In genomic region chr17:88550981-88551940, GRCm38 (mm10) we compare ENCODE assay signal across 11 mouse cellular contexts. TPM values are rescaled to one million over a fixed set of nuclear protein-coding genes. Genes with fewer than 3 reads are reported as not detected.
DNase-seq lines count a peak whose midpoint lies in the region; ATAC-seq and TF ChIP-seq lines count a peak whose summit lies in the region.
"Had no signal": no experiment of that assay in that cellular context is flagged by ENCODE, and none has a peak within 500 bp of the region (broad histone marks: within the 10 kb centered on the region; RNA-seq: fewer than 3 reads in every experiment).

No protein-coding gene starts in this region.

- H3K36me3 ChIP-seq in heart, embryonic 11.5 days (ENCODE audit: control insufficient read depth, insufficient read depth, low read length) = 0 out of 2 replicates have a peak, but pooled peaks cover 6% of the 10 kb centered on the region
- peaks cover 35% of the 10 kb centered on the region for H3K36me3 ChIP-seq in heart, postnatal 0 days (replicated peaks; ENCODE audit: control insufficient read depth, insufficient read depth, low read length)
- peaks cover 48% of the 10 kb centered on the region for H3K36me3 ChIP-seq in midbrain, embryonic 10.5 days

- no peak for ATAC-seq in heart, embryonic 11.5 days (replicated peaks; ENCODE audit: insufficient number of reproducible peaks, low FRiP score, low TSS enrichment)
- no peak for ATAC-seq in heart, postnatal 0 days (ENCODE audit: insufficient read depth, low read depth)
- peak; percentile 58 for ATAC-seq in monocyte, adult 5-6 weeks (replicated peaks; ENCODE audit: insufficient number of reproducible peaks, low FRiP score, low TSS enrichment, poor library complexity, severe bottlenecking)
- ATAC-seq: midbrain, embryonic 16.5 days had no signal

- TF ChIP-seq EP300 in heart, postnatal 0 days (IDR thresholded peaks at IDR 0.05; ENCODE audit: low read depth) = no peak

- H3K4me3 ChIP-seq in heart, embryonic 11.5 days (ENCODE audit: low read depth, low read length) = no peak overlapping the region
- no peak overlapping the region for H3K4me3 ChIP-seq in heart, postnatal 0 days (ENCODE audit: low read depth, low read length)
- H3K4me3 ChIP-seq in midbrain, embryonic 10.5 days = no peak overlapping the region

- TF ChIP-seq CTCF in heart, postnatal 0 days (IDR thresholded peaks at IDR 0.05; ENCODE audit: low read depth) = no peak

- no peaks in the 10 kb centered on the region for H3K9me3 ChIP-seq in heart, embryonic 11.5 days (replicated peaks; ENCODE audit: control insufficient read depth, low read length)
- H3K9me3 ChIP-seq in heart, postnatal 0 days (replicated peaks; ENCODE audit: control insufficient read depth, low read length) = no peaks in the 10 kb centered on the region
- no peaks in the 10 kb centered on the region for H3K9me3 ChIP-seq in midbrain, embryonic 10.5 days (replicated peaks)

- H3K27me3 ChIP-seq in heart, embryonic 11.5 days (ENCODE audit: control insufficient read depth, insufficient read depth, low read length) = no peaks in the 10 kb centered on the region
- no peaks in the 10 kb centered on the region for H3K27me3 ChIP-seq in heart, postnatal 0 days (ENCODE audit: control insufficient read depth, insufficient read depth, low read length)
- H3K27me3 ChIP-seq in midbrain, embryonic 10.5 days (ENCODE audit: low read depth, poor library complexity, severe bottlenecking) = no peaks in the 10 kb centered on the region

- no peak overlapping the region for H3K9ac ChIP-seq in heart, embryonic 11.5 days (ENCODE audit: low read depth, low read length)
- H3K9ac ChIP-seq in heart, postnatal 0 days (replicated peaks; ENCODE audit: low read depth, low read length) = no peak overlapping the region

- H3K27ac ChIP-seq in heart, embryonic 11.5 days (ENCODE audit: low read depth, low read length) = no peak overlapping the region
- peak overlapping the region; percentile 30; the same call in 1 of the 2 replicates for H3K27ac ChIP-seq in heart, postnatal 0 days (ENCODE audit: low read depth)
- H3K27ac ChIP-seq in midbrain, embryonic 10.5 days (replicated peaks) = no peak overlapping the region

- DNase-seq in heart, adult 9 months (ENCODE audit: low spot score in 2 of 2) = peak; percentile 25 to 51
- DNase-seq in spleen, postnatal 36 days (ENCODE audit: low spot score in 2 of 2) = peak; percentile 43 to 47
- no peak for DNase-seq in spleen, postnatal 10 days (ENCODE audit: low spot score in 2 of 2)
- peak; percentile 32 for DNase-seq in heart, postnatal 0 days (ENCODE audit: low spot score)
- DNase-seq in frontal cortex, adult 2 months (ENCODE audit: extremely low spot score in 1 of 2, low spot score in 1 of 2) = no peak
- DNase-seq in midbrain, embryonic 10.5 days (ENCODE audit: low spot score) = no peak
- DNase-seq: cerebellum, postnatal 10 days; kidney, postnatal 14 days had no signal

- H3K4me1 ChIP-seq in heart, embryonic 11.5 days (ENCODE audit: control insufficient read depth, insufficient read depth, low read length) = peaks cover 6% of the 10 kb centered on the region
- H3K4me1 ChIP-seq in heart, postnatal 0 days (ENCODE audit: control insufficient read depth, insufficient read depth) = no peaks in the 10 kb centered on the region
- H3K4me1 ChIP-seq in midbrain, embryonic 10.5 days = peaks cover 19% of the 10 kb centered on the region

- 56% methylated on average over 10 of the region's 10 CpGs for WGBS in heart, embryonic 11.5 days (ENCODE audit: insufficient replicate concordance)
- 43% methylated on average over 10 of the region's 10 CpGs for WGBS in heart, postnatal 0 days
- 77% methylated on average over 10 of the region's 10 CpGs for WGBS in midbrain, embryonic 10.5 days

- H3K4me2 ChIP-seq in heart, embryonic 11.5 days = no peak overlapping the region
- H3K4me2 ChIP-seq in heart, postnatal 0 days (ENCODE audit: low read depth, low read length) = no peak overlapping the region; the same call in 1 of the 2 replicates

RNA-seq across cellular contexts. Expression of gene Ppp1r21, which starts 21.3 kb away (rescaled TPM):
- polyA plus RNA-seq in heart, embryonic 11.5 days (2014; fragmentation: Nextera tagmentation; extraction: Ambion mirVana) = 15.9 and 16.8 TPM in 2 replicates
- total RNA-seq in heart, postnatal 0 days (2014; rRNA removed; ENCODE audit: low replicate concordance) = 5.9 and 10.9 TPM in 2 replicates
- polyA plus RNA-seq in heart, postnatal 0 days (2015; fragmentation: Nextera tagmentation; extraction: Ambion mirVana) = 5.8 and 6.6 TPM in 2 replicates
- 51.9 to 89.5 TPM (median 60.6 TPM) in 3 replicates for total RNA-seq in monocyte, adult 5-6 weeks (2017)
- polyA plus RNA-seq in frontal cortex, adult 2 months (2012; rRNA removed) = 79.6 and 82.5 TPM in 2 replicates
- polyA plus RNA-seq in midbrain, embryonic 10.5 days (2016; fragmentation: Nextera tagmentation; extraction: Ambion mirVana) = 17.8 and 18.0 TPM in 2 replicates

RNA-seq across cellular contexts. Expression of gene Ston1, which starts 46.2 kb away (rescaled TPM):
- polyA plus RNA-seq in heart, embryonic 11.5 days (2014; fragmentation: Nextera tagmentation; extraction: Ambion mirVana) = 6.9 and 11.1 TPM in 2 replicates
- 4.2 and 9.0 TPM in 2 replicates for total RNA-seq in heart, postnatal 0 days (2014; rRNA removed; ENCODE audit: low replicate concordance)
- polyA plus RNA-seq in heart, postnatal 0 days (2015; fragmentation: Nextera tagmentation; extraction: Ambion mirVana) = 3.9 and 4.1 TPM in 2 replicates
- not detected in 3 replicates for total RNA-seq in monocyte, adult 5-6 weeks (2017)
- polyA plus RNA-seq in frontal cortex, adult 2 months (2012; rRNA removed) = 3.4 and 4.0 TPM in 2 replicates
- polyA plus RNA-seq in midbrain, embryonic 10.5 days (2016; fragmentation: Nextera tagmentation; extraction: Ambion mirVana) = 1.5 and 1.7 TPM in 2 replicates

Comparison
In these comparisons a context has a peak if more than half of its experiments do, and no peak if none do; other contexts are left out.
1. DNase-seq: peak in heart, adult 9 months (2 of 2), spleen, postnatal 36 days (2 of 2) and heart, postnatal 0 days (single experiment); none in spleen, postnatal 10 days (0 of 2), frontal cortex, adult 2 months (0 of 2) and midbrain, embryonic 10.5 days (single experiment).